Mouse (Mus musculus) hindbrain, embryonic 15.5 days (tissue): ENCODE measurements around the gene Gstm5. TPM values are rescaled to one million over a fixed set of nuclear protein-coding genes. Genes with fewer than 3 reads are reported as not detected.
A peak's percentile ranks its signal among the peaks of the same experiment; 100 is the strongest.

Source experiments
- ATAC-seq: fragments of 200-750 bp; cut with Nextera tagmentation; 2 replicates; pipeline ENCODE4 v1.8.0; 2017; ENCODE audit warnings: low read depth, moderate number of reproducible peaks, moderate TSS enrichment; ENCODE audit not compliant: low FRiP score
- H3K27ac ChIP-seq: fragments of 300-500 bp; sonication (generic); replicated peaks from 2 replicates; pipeline ENCODE4 v1.5.1; 2015; ENCODE audit warnings: mild to moderate bottlenecking, inconsistent platforms
- H3K27me3 ChIP-seq: fragments of 300-500 bp; sonication (generic); 2 replicates; pipeline ENCODE4 v1.6.1; 2015; ENCODE audit warnings: control low read depth, inconsistent platforms
- H3K36me3 ChIP-seq: fragments of 300-500 bp; sonication (generic); 2 replicates; pipeline ENCODE4 v1.6.1; 2015; ENCODE audit warnings: control low read depth, inconsistent platforms
- H3K4me1 ChIP-seq: fragments of 300-500 bp; sonication (generic); replicated peaks from 2 replicates; pipeline ENCODE4 v1.6.1; 2015; ENCODE audit warnings: control low read depth, inconsistent platforms
- H3K4me2 ChIP-seq: fragments of 300-500 bp; sonication (generic); 2 replicates; pipeline ENCODE4 v1.6.1; 2015; ENCODE audit warnings: moderate library complexity, mild to moderate bottlenecking, inconsistent platforms
- H3K4me3 ChIP-seq: fragments of 300-500 bp; sonication (generic); 2 replicates; pipeline ENCODE4 v1.5.1; 2015; ENCODE audit warnings: mild to moderate bottlenecking, inconsistent platforms
- H3K9ac ChIP-seq: fragments of 300-500 bp; sonication (generic); 2 replicates; pipeline ENCODE4 v1.6.1; 2015; ENCODE audit warnings: inconsistent platforms
- H3K9me3 ChIP-seq: fragments of 300-500 bp; sonication (generic); 2 replicates; pipeline ENCODE4 v1.6.1; 2016; ENCODE audit warnings: control low read depth, inconsistent platforms
- WGBS: fragments of 180-500 bp; shearing (Covaris S2); methylation state at CpG from one replicate; pipeline ENCODE4 v1.1.7; 2015; 5-methylcytosine and 5-hydroxymethylcytosine counted together
- polyA plus RNA-seq: library from polyadenylated mRNA; unstranded; fragments of >200 nt; fragmentation: Nextera tagmentation; extraction: Ambion mirVana; gene quantifications from 2 replicates; pipeline ENCODE4 v1.2.1, GENCODE M21; 2015

Gene Gstm5
- polyA plus RNA-seq, 1 experiment from 2014 or later = 252 TPM

GRCm38 (mm10) chr3:107940524-107940923 lies 44.9 kb downstream of the Gstm5 start:
- Histone ChIP-seq H3K27me3 (no peaks in the 10 kb centered on the region; the same call in 1 of the 2 replicates), H3K36me3 (no peaks in the 10 kb centered on the region), H3K9me3 (no peaks in the 10 kb centered on the region), H3K4me1 (peaks cover 26% of the 10 kb centered on the region), H3K27ac (no peak overlapping the region; the same call in 1 of the 2 replicates), H3K4me3 (no peak overlapping the region), H3K4me2 (no peak overlapping the region), H3K9ac (no peak overlapping the region)
- no peak for ATAC-seq
- WGBS = 73% methylated on average over 7 of the region's 7 CpGs

- Histone ChIP-seq H3K36me3 (no peaks in the 10 kb centered on the region), H3K27ac (no peak overlapping the region; the same call in 1 of the 2 replicates), H3K4me3 (no peak overlapping the region), H3K4me1 (peaks cover 26% of the 10 kb centered on the region), H3K27me3 (no peaks in the 10 kb centered on the region; the same call in 1 of the 2 replicates), H3K4me2 (no peak overlapping the region), H3K9ac (no peak overlapping the region), H3K9me3 (no peaks in the 10 kb centered on the region)
- WGBS = 50% methylated on average over 4 of the region's 4 CpGs
- no peak for ATAC-seq
These were observed 45.6 kb downstream of the Gstm5 start for GRCm38 (mm10) chr3:107941261-107941660.

DNA sequence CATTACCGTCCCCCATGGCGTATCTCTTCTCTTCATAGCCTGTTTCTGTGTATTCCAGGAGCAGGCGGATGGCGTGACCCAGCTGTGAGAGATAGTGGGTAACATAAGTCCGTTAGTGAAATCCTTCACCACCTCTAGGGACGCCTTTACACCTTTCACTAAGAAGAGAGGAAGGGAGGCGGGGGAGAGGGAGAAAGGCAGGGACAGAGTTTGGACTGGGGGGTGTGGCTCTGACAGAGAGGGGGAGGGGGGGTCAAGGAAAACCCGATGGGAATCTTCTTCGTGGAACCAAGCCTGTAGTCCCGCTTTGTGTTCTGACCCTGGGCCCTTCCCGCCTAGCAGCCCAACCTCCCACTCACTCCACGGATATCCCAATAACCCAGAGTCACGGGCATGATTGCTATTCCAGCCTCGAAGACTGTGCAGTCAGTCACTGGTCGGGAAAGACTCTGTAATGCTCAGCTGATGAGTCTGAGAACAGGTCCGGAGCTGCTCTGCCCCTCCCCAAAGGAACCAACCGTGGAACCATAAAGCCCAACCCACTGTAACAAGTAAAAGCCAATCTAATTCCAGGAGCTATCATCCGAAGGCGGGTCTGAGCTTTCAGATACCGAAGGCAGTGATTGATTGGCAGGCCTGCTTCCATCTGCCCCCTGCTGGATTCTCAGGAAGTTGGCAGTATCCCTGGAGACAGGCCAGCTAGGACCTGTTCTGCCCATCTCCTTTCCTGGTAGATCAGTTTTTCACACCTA lies 47.8 kb downstream of the Gstm5 start, which contains the start of gene Gstm6:
Gstm6 (minus strand) TSS at position 511 of the 752 bp plus-strand sequence.
- no peaks in the 10 kb centered on the region for H3K9me3 ChIP-seq
- peak; percentile 88 for ATAC-seq
- H3K27me3 ChIP-seq = no peaks in the 10 kb centered on the region
- H3K4me3 ChIP-seq = peak within 1 kb of the TSS; percentile 22
- H3K9ac ChIP-seq = no peak within 1 kb of the TSS
- H3K27ac ChIP-seq = no peak within 1 kb of the TSS
- H3K4me2 ChIP-seq = peak within 1 kb of the TSS; percentile 43
- 16% methylated on average over 20 of the region's 20 CpGs for WGBS
- H3K36me3 ChIP-seq = no peaks in the 10 kb centered on the region
- peaks cover 26% of the 10 kb centered on the region for H3K4me1 ChIP-seq

DNA sequence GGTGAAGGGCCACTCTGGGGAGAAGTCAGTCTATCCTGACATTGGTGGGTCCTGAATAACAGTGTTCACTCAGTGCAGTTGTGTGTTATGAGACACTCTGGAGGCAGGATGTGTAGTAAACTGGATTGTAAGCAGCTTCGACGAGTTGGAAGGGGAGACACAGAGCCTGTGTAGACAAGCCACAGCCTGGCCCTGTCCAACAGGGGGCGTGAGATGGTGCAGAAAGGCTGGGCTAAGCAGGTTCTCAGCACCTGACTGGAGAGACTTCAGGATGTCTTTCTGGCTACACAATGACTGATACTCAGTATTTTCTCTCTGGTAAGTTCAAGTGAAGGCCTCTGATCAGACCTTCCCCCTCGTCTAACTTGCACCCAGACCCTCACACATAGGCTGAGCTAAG lies 50.1 kb downstream of the Gstm5 start:
- Histone ChIP-seq H3K27ac (no peak overlapping the region), H3K4me1 (peaks cover 10% of the 10 kb centered on the region), H3K4me3 (no peak overlapping the region), H3K4me2 (no peak overlapping the region), H3K27me3 (no peaks in the 10 kb centered on the region), H3K9me3 (no peaks in the 10 kb centered on the region), H3K9ac (no peak overlapping the region), H3K36me3 (no peaks in the 10 kb centered on the region)
- ATAC-seq = no peak
- WGBS = 65% methylated on average over 4 of the region's 4 CpGs

Other genes with a start within 250 kb of the Gstm5 start
- 110 and 112 TPM in 2 replicates for gene Ahcyl1, start 199.3 kb upstream of the Gstm5 start, polyA plus RNA-seq
- 7.9 and 8.3 TPM in 2 replicates for gene Csf1, start 135.4 kb upstream of the Gstm5 start, polyA plus RNA-seq
- gene Eps8l3, start 18.6 kb upstream of the Gstm5 start, polyA plus RNA-seq = 0.13 TPM in 1 of 2 replicates, not detected in the other
- gene Gstm7, start 36.0 kb downstream of the Gstm5 start, polyA plus RNA-seq = 48.0 and 52.9 TPM in 2 replicates
- 7.9 and 8.9 TPM in 2 replicates for gene Gstm6, start 47.9 kb downstream of the Gstm5 start, polyA plus RNA-seq
- 0.12 TPM in 2 replicates for gene Gstm3, start 73.5 kb downstream of the Gstm5 start, polyA plus RNA-seq
- 10.9 and 11.4 TPM in 2 replicates for gene Gstm2, start 90.6 kb downstream of the Gstm5 start, polyA plus RNA-seq
- gene Gstm1, start 122.2 kb downstream of the Gstm5 start, polyA plus RNA-seq = 122 and 136 TPM in 2 replicates
- gene Gstm4, start 149.1 kb downstream of the Gstm5 start, polyA plus RNA-seq = 18.2 and 18.6 TPM in 2 replicates
- 57.9 and 66.2 TPM in 2 replicates for gene Ampd2, start 190.8 kb downstream of the Gstm5 start, polyA plus RNA-seq
- 0.17 and 0.46 TPM in 2 replicates for gene Gnat2, start 197.0 kb downstream of the Gstm5 start, polyA plus RNA-seq